Mouse (Mus musculus) ES-E14 (cell line): ENCODE measurements around the gene Sod1.

Experiments used
- CHD2 ChIP-seq: IDR thresholded peaks from 2 replicates; pipeline ENCODE4 v1.6.1; 2014; ENCODE audit warnings: mild to moderate bottlenecking, low read depth, low read length, inconsistent platforms
- ZC3H11A ChIP-seq: IDR thresholded peaks from 2 replicates; pipeline ENCODE4 v1.6.1; 2012; ENCODE audit warnings: low read depth, mild to moderate bottlenecking, inconsistent platforms, low read length, borderline replicate concordance
- ZNF384 ChIP-seq: IDR thresholded peaks from 2 replicates; pipeline ENCODE4 v1.6.1; 2012; ENCODE audit warnings: low read depth, low read length, inconsistent platforms

GRCm38 (mm10) chr16:90184135-90184534, 36.4 kb upstream of the Sod1 start:
- no peak for TF ChIP-seq CHD2
- no peak for TF ChIP-seq ZNF384
- TF ChIP-seq ZC3H11A = no peak
